Mouse (Mus musculus): Measurements from ENCODE around the gene Ptpn22. TPM values are rescaled to one million over a fixed set of nuclear protein-coding genes. Genes with fewer than 3 reads are reported as not detected.

Gene Ptpn22
- polyA plus RNA-seq, 1 experiment from 2014 or later, result 0.82 TPM

Other genes with a start within 250 kb of the Ptpn22 start
- 0.15 and 0.39 TPM in 2 replicates for gene Atg4a-ps, start 213.7 kb upstream of the Ptpn22 start, polyA plus RNA-seq (2015; fragmentation: Nextera tagmentation; extraction: Ambion mirVana)
- 62.0 and 63.8 TPM in 2 replicates for gene Olfml3, start 121.8 kb upstream of the Ptpn22 start, polyA plus RNA-seq (2015; fragmentation: Nextera tagmentation; extraction: Ambion mirVana)
- gene Gm10964, start 120.4 kb upstream of the Ptpn22 start, polyA plus RNA-seq (2015; fragmentation: Nextera tagmentation; extraction: Ambion mirVana), result not detected in 2 replicates
- gene Hipk1, start 68.2 kb upstream of the Ptpn22 start, polyA plus RNA-seq (2015; fragmentation: Nextera tagmentation; extraction: Ambion mirVana), result 10.3 and 11.3 TPM in 2 replicates
- 29.8 and 31.2 TPM in 2 replicates for gene Dclre1b, start 50.4 kb upstream of the Ptpn22 start, polyA plus RNA-seq (2015; fragmentation: Nextera tagmentation; extraction: Ambion mirVana)
- 22.3 and 22.8 TPM in 2 replicates for gene Ap4b1, start 50.3 kb upstream of the Ptpn22 start, polyA plus RNA-seq (2015; fragmentation: Nextera tagmentation; extraction: Ambion mirVana)
- gene Gm43064, start 50.2 kb upstream of the Ptpn22 start, polyA plus RNA-seq (2015; fragmentation: Nextera tagmentation; extraction: Ambion mirVana), result 0.11 TPM in 1 of 2 replicates, not detected in the other
- gene Bcl2l15, start 27.2 kb upstream of the Ptpn22 start, polyA plus RNA-seq (2015; fragmentation: Nextera tagmentation; extraction: Ambion mirVana), result 0.14 TPM in 1 of 2 replicates, not detected in the other
- 8.9 TPM in 2 replicates for gene Rsbn1, start 54.3 kb downstream of the Ptpn22 start, polyA plus RNA-seq (2015; fragmentation: Nextera tagmentation; extraction: Ambion mirVana)
- 25.9 and 26.8 TPM in 2 replicates for gene Phtf1, start 108.3 kb downstream of the Ptpn22 start, polyA plus RNA-seq (2015; fragmentation: Nextera tagmentation; extraction: Ambion mirVana)